Mouse (Mus musculus) duodenum, adult 2 months (tissue): ENCODE measurements around the gene Ube3c. TPM values are rescaled to one million over a fixed set of nuclear protein-coding genes. Genes with fewer than 3 reads are reported as not detected.

Experiments used
- polyA plus RNA-seq: library from polyadenylated mRNA; depleted of rRNA; stranded (reverse); fragments of >200 nt; gene quantifications from 2 replicates; pipeline ENCODE4 v1.2.3, GENCODE M21; 2012; ENCODE audit warnings: low replicate concordance; rRNA removed

Gene Ube3c
- 4.5 TPM in 2 replicates for polyA plus RNA-seq

GRCm38 (mm10) chr5:29568848-29569377 is at the start of gene Ube3c:
TSS of gene Ube3c (plus strand) at chr5:29569242.

Other genes starting within 250 kb of the Ube3c start
- gene Lmbr1, start 190.9 kb upstream of the Ube3c start, polyA plus RNA-seq, result 1.0 and 1.5 TPM in 2 replicates
- gene Nom1, start 134.6 kb upstream of the Ube3c start, polyA plus RNA-seq, result 0.77 and 1.3 TPM in 2 replicates
- 1.5 and 2.7 TPM in 2 replicates for gene Mnx1, start 90.8 kb upstream of the Ube3c start, polyA plus RNA-seq
- 14.3 and 15.2 TPM in 2 replicates for gene Dnajb6, start 166.4 kb downstream of the Ube3c start, polyA plus RNA-seq
- not detected in 2 replicates for gene Gm5129, start 166.7 kb downstream of the Ube3c start, polyA plus RNA-seq